Mouse (Mus musculus): ENCODE measurements around the gene Dpy30.

The Dpy30 gene

DNA sequence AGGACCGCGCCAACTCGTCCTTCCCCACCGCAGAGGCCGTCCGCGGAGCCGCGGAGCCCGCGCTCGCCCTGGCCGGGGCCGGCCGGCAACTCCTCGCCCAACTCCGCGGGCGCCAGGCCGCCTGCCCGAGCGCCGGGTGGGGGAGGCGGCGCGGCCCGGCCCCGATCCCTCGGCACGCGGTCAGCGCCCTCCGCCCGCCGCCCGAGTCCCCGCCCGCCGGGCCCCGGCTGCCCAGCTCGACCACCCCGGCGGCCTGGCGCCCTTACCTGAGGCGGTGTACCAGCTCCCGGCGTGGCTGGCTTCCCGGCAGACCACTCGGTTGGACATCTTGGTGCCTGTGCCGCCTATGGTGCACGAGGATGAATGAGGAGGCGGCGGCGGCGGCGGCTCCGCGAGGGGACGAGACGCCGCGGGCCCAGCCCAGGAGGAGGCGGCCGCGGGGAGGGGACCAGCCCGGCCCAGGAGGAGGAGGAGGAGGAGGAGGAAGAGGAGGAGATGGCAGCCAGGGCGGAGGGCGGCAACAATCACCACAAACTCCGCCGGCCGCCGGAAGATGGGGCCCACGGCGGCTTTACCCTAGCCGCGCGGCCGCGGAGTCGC lies 29.2 kb downstream of the Dpy30 start:
- peak; percentile 72 for DNase-seq (ENCODE audit: low read depth)

DNA sequence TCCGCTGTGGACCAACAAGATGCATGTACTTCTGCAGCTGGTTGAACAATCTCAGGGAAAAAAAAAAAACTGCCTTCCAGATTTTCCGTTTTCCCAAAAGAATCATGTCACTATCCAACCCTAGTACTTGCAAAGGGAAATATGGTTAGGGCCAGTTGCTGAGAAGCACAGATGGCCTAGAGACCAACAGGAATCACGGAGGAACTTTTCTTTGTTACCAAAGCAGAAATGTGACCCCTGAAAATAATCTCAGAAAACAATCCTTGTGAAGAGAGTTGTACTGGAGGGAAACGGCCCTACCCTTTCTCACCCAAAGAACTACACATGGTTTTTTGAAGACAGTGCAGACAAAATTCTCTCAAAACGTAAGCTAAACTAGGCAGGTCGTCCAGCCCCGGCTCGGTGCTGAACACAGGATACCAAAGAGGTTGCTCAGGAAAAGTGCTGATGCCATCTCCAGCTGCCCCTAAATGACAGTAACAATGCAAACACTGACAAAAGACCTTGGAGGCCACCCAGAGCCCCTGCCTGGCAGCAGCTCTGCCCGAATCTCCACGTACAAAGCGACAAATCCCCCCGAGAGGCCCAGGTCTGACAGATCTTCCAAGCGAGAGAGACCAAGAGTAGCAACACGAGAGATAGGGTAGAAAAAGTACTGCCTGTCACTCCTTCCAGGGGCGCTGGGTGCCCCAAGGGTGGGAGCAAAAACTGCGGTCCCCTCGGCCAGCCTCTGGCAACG lies 29.9 kb downstream of the Dpy30 start:
- DNase-seq (ENCODE audit: low read depth), result peak; percentile 43

DNA sequence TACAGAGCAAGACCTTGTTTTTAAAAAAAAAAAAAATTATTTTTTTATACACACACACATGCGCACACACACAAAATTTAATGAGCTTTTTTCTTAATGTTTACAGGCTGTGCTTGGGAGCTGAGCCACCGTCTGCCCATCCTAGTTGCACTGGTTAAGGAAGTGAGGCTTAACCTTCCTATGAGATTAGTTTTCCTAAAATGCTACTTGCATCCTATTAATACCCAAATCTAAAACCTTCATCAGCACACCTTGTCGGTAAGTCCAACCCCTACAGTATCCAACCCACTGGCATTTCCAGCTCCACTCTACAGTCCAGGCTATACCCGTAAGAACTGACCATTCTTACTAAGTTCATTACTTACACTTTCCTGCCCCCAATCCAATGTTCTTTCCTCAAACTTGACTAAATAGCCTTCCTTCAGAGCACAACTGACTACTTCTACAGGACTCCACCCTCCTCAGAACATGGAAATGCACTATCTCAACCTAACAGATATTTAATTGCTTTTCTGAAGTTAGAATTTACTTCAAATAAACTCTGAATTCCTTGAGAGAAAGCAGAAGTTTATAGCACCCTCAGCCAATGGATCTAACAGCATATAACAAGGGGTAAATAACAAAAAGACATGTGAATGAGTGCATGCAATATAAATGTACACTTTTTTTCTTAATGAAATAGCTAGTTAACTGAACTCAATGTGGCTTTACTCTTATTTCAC lies 31.9 kb downstream of the Dpy30 start:
- no peak for DNase-seq (ENCODE audit: low read depth)

DNA sequence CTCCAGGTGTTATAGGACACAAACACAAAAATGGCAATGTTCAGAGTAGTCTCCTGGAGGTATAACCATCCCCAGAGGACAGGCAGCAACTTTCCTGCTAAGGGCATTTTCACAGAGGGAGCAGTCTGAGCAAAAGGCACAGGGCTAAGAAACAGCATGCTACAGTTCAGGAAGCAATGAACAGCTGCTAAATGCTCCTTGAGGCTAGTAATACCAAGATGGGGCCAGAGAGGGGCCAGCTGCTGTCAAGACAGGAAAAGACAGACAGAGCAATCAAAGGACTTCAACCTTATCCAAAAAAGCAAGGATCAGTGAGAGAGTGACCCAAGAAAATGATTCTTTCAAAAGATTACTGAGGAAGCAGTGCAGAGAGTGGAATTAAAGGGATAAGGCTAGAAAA lies 32.9 kb downstream of the Dpy30 start:
- peak; percentile 48 for DNase-seq (ENCODE audit: low read depth)

DNA sequence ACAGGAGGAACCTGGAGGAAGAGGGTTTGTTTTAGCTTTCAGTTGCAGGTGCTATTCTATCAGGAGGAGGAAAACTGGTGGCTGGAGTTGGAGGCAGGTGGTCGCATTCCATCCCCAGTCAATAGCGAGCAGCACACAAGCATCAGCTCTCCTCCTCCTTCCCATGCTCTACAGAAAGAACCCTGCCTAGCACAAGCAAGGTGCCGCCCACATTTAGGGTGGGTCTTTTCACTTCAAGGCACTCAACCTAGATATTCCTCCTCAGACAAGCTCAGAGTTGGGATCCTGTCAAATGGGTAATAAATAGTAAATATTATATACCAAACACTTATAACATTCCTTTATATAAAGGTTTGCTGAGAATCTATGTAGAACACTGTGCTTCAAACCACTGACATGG lies 33.5 kb downstream of the Dpy30 start:
- DNase-seq (ENCODE audit: low read depth), result no peak

DNA sequence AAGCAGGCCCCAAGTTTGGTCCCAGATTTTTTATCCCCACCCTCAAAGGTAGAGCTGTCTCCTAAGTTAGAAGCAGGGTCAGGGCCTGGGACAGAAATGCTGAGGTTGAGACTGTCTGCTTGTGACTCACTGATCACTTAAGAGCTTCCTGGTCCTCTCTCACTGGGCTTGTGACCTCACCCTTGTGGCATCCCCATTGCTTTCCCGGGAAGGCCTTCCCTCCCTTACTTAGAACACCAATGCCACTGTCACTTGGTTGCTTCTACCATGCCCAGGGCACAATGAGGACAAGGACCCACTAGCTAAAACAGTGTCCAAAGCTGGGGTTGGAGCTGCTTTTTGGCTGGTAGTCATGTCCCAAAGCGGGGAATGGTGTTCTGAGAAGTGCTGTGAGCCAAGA lies 35.1 kb downstream of the Dpy30 start:
- no peak for DNase-seq (ENCODE audit: low read depth)

DNA sequence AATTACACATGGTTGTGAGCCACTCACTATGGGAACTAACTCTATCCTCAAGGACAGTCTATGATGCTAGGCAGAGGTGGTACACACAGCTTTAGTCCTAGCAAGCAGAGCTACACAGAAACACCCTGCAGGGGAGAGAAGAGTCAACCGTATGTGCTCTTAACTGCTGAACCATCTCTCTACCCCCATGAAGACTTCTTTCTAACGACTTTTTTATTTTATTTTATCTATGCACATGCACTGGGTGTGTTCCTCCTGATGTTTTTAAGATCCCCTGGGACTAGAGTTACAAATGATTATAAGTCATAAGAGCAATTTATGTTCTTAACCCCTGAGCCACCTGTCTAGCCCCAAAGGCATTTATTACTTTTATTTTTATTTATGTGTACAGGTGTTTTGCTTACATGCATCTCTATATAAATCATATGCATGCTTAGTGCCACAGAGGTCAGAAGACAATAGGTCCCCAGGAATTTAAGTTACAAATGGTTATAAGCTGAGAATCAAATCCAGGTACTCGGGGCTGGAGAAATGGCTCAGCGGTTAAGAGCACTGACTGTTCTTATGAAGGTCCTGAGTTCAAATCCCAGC lies 37.5 kb downstream of the Dpy30 start:
- DNase-seq (ENCODE audit: low read depth), result no peak

DNA sequence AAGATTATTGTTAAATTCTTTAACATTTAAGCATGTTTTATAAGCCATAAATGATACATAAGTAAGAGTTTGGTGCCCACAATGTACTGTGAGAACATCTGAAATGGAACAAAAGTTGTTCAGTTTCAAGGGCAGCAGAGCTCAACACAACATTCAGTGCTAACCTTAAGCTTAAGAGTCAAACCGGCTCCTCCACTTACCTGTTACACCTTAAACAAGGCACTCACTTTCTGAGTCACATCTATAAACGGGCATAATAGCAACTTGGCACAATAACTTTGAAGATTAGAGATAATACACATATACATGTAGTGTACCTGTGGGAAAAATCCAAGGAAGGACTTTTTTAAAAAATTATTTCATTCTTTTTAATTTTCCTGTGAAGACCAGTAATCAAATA lies 38.0 kb downstream of the Dpy30 start:
- no peak for DNase-seq (ENCODE audit: low read depth)

DNA sequence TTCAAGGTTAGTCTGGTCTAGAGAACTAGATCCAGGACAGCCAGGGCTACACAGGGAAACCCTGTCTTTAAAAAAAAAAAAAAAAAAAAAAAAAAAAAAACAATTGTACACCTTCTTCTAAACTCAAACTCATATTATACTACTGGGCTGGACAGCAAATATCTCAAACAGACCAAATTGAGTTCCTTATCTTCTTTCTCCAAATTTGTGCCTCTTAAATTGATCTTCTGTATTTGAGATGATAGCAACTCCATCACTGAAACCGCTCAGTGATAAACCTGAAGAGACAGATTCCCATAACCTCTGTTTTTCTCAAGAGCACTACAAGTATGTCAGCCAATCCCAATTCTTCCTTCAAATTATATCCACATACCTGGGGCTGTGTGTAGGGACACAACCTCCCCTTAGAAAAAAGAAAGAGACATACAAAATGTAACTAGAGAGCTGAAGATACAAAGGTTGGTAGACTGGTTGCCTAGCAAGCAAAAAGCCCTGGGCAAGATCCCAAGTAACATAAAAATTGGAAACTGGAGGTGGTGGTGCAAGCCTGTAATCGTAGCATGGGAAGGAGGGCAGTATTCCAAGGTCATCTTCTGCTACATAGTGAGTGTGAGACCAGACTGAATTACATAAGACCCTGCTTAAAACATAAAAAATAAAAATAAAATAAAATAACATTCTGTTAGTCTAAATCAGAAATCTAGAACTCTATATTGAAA lies 39.2 kb downstream of the Dpy30 start:
- DNase-seq (ENCODE audit: low read depth), result no peak

DNA sequence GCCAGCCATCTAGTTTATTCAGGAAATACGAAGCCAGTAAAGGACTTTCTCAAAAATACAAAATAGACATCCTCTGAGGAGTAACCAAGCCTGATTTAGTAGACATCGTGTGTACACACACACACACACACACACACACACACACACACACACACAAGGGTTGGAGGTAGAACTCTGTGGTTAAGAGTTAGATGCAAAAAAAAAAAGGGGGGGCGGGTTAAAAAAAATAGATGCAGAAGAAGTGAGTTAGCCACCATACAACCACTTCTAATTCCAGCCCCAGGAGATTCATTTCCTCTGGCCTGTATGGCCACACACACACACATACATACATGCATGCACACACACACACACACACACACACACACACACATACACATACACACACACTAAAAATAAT lies 41.7 kb downstream of the Dpy30 start:
- DNase-seq (ENCODE audit: low read depth), result no peak

DNA sequence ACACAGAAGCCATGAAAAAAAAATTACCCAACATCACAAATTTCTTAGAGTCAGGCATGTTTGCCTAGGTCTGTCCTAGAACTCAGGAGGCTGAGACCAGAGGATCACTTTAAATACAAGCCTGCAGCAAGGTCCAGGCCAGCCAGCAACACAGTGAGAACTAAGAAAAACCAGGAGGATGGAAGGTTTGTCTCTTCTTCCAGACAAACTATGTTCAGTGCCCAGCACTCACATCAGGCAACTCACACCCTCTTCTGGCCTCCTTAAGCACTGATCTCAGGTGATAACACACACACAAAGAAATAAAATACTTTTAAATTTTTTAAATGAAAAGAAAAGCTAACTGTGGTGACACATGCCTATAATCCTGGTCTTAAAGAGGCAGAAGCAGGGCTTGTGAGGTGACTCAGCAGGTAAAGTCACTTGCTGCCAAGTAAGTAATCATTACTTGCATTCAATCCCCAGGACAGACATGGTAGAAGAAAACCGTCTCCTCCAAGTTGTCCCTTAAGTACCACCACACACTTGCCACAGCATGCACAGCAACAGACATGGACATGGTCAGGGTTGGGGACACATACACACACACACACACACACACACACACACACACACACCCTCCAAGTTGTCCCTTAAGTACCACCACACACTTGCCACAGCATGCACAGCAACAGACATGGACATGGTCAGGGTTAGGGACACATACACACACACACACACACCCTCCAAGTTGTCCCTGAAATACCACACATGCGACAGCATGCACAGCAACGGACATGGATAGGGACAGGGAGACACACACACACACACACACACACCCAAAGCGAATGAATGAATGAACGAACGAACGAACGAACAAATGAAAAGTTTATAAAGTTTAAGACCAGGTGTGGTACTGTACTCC lies 44.5 kb downstream of the Dpy30 start:
- DNase-seq (ENCODE audit: low read depth), result no peak

DNA sequence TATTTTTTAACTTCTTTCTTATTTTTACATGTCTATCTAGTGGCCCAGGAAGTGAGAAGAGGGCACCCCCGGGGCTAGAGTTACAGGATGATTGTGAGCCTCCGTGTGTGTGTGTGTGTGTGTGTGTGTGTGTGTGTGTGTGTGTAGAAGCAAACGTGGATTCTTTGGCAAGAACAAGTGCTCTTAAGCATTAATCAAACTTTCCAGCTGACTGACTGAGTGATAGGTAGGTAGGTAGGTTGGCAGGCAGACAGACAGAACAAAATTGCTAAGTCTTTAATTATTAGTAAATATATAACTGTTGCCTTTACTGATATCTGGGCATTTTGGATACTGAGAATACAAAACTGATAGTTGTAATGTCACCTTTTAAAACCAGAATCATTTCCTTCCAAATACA lies 49.3 kb downstream of the Dpy30 start:
- no peak for DNase-seq (ENCODE audit: low read depth)

DNA sequence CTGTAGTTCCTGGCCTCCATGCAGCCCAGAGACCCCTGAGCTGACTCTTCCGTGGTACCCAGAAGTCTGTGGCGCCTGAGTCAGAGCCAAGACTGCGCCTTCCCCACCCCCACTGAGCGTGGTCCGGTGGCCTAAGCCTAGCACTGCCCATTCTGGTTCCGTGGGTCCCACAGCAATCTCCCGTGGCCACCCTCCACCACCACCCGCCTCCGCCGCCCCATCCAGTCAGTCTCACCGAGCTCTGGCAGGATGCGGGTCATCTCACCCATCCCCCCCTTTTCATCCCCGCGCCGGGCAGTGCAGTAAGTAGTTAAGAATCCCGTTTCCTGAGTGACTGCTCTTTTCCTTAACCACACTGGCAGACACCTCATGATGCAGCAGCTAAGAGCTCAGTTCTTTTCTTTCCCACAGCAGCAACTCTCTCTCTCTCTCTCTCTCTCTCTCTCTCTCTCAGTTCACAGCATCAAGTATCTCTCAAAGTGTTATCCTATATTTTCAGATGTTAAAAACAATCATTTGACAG lies 51.0 kb downstream of the Dpy30 start:
- DNase-seq (ENCODE audit: low read depth), result peak; percentile 53

DNA sequence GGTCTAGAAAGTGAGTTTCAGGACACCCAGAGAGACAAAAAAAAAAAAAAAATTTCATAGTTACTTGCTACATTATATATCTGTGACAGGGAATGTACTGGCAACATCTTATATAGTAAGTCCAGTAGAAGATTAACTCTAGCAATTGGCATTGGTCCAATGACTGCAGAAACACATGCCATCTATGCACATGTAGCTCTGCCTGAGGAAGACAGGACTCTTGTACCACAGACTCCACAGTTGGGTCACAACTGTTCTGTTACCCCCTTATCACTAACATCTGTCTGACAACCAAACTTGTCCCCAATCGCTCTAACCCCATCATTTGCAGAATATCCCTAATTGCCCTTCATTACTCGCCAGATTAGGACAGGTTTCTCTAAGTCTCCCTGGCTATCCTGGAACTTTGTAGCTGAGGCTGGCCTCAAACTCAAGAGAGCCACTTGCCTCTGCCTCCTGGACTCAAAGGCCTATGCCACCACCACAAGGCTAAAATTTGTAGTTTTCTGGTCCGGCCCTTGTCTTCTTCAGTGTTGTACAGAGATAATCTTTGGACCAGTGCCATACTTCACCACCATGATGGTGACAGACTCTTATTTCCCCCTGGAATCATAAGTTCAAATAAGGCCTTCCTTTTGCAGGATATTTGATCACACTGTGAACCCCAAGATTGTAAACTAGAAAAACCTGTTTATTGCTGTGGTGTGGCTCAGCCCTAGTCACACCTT lies 52.0 kb downstream of the Dpy30 start:
- peak; percentile 75 for DNase-seq (ENCODE audit: low read depth)

DNA sequence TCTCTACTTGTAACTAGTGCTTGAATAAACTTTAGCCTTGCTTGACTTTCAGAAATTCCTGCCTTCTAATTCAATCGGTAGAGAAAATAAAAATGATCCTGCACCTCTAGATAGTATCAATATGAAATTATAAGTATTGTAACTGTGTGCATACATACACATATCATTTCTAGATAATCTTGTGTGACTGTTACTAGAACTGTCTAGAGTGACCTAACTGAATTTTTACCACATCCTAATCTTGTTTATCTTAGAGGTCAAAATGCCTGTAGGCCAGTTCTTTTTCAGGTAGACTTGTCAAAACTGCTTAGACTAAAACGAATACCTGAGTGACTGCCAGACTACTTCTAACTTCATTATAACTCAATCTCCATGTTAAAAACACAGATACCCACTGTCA lies 53.5 kb downstream of the Dpy30 start:
- no peak for DNase-seq (ENCODE audit: low read depth)

DNA sequence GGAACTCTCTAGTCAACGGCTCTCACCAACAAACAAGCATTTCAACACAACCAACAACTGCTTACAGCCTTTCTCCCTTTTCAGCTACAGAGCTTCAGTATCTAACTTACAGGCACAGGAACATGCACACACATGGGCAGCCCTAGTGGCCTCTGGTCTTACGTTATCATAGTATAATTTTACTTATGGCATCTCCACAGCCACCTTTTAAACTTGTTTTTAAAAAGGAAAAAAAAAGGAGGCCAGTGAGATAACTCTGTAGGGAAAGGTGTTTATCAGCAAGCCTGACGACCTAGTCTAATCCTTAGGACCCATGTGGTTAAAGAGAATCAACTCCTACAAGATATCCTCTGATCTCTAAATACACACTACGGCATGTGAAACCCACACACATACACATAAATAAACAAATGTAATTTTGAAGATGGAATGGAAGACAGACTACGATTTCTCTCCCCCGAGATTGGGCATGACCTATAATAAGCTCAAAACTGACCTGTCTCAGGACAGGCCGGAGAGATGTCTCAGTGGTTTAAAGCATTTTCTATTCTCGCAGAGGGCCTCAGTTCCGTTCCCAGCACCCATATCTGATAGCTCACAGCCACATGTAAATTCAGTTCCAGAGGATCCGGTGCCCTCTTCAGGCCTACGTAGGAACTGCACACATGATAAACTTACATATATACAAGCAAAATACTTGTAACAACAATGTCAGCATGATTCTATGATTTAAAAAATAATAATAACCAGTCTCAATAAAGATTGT lies 56.1 kb downstream of the Dpy30 start:
- DNase-seq (ENCODE audit: low read depth), result peak; percentile 55

DNA sequence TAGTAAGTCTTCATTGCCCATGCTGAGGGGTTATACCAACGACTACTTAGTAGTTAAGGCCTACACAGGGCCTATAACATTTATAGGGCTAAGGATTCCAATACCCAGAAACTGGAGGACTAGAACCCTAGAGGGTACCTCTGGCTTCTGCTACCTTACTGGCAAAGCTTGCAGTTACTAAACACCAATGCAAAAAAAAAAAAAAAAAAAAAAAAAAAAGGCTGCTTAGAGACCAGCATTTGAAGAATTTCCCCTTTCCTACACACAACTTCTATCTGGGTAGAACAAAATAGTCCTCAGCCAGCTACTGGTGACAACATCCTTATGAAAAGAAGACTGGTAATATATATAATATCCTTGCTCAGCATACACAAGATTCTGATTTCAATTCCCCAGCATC lies 58.1 kb downstream of the Dpy30 start:
- DNase-seq (ENCODE audit: low read depth), result peak; percentile 13

DNA sequence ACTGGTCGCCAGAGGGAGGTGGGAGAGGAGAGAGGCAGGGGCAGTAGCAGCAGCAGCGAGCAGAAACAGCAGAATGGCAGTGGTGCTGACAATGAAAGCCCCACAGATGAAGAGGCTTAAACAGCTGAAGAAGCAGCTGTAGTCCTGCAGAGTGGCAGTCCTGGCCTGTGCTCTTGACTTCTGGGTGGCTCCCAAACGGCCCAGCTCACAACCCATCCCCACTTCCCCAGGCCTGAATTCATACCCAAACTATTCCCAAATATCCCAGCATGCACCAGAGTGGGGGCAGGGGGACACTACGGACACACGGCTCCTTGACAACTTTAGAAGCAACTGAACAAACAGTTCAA lies 58.6 kb downstream of the Dpy30 start:
- DNase-seq (ENCODE audit: low read depth), result peak; percentile 11

DNA sequence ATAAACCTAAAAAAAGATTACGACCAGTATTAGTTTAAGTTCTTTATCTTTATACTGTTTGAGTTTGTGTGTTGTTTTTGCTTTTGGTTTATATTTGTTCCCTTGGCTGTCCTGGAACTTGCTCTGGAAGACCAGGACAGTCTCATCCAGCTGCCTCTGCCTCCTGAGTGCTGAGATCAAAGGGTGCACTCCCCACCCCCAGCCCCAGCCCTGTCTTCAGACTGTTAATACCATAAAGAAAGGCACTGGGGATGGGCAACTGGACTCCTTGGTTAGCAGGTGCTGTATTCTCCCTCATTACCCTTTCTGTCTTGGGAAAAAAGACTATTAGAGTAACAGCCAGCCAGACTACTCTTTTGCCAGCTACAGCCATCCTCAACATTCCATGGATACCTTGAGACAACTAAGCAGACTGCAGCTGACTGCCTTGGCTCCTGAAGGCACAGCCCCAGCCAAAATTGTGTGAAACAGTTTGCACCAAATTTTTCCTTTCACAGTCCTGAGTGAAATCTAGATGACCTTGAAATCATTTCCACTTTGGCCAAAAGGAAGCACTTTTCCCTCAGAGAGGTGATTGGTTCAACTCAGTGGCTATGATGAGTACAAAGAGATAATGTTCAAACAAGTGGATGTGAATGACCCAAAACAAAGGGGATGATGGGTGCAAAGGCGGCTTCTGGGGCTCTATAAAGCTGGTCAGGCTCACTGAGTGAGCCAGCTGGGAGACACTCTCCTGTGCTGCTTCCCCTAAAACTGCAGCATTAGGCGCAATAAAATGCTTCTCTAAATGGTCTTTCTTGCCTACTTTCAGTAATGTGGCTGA lies 59.2 kb downstream of the Dpy30 start:
- DNase-seq (ENCODE audit: low read depth), result peak; percentile 8

All from 416B (cell line).